Mouse (Mus musculus): ENCODE data around the gene Tsc22d1.

Tsc22d1 gene

GRCm38 (mm10) chr14:76414862-76415780 is at the start of gene Tsc22d1:
Gene Tsc22d1, plus strand, starts transcription at chr14:76414961.
- peak; percentile 46 for DNase-seq (ENCODE audit: low read depth)

- DNase-seq (ENCODE audit: low read depth), result peak; percentile 75
These were observed 41.1 kb upstream of the Tsc22d1 start for GRCm38 (mm10) chr14:76373638-76374037.

DNA sequence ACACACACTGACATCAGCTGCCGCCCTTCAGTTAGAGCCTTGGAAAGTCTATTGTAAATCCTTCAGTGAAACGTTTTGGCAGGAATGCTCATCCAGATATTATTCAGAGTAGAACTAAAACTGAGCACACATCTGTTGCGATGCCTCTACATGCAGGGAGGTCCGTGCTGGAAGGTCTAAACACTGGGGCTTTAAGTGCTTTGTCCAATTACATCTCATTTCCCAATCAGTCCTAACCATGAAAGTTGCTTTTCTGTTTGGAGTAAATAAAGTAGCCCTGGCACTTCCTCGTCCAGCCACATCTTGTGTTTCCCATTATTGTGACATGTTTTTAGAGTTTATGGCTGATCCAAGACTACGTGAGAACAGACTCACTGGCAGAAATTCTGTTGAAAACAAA is 40.2 kb upstream of the Tsc22d1 start:
- DNase-seq (ENCODE audit: low read depth), result peak; percentile 6

GRCm38 (mm10) chr14:76376561-76376960 is 38.2 kb upstream of the Tsc22d1 start:
- DNase-seq (ENCODE audit: low read depth), result no peak

DNA sequence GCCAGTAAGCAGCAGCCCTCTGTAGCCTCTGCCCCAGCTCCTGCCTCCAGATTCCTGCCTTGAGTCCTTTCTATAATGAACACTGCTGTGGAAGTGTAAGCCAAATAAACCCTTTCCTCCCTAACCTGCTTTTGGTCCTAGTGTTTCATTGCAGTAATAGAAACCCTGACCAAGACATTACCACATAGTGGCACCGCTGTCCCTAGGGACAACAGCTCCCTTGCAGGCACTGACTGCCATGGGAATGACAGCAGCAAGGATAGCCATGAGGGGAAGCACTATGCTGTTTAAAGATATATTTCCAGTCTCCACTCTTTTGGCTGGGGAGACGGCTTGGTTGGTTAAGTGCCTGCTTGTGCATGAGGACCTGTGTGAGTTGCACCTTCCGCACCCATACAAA is 35.4 kb upstream of the Tsc22d1 start:
- DNase-seq (ENCODE audit: low read depth), result no peak

GRCm38 (mm10) chr14:76388025-76388424 is 26.7 kb upstream of the Tsc22d1 start:
- no peak for DNase-seq (ENCODE audit: low read depth)

GRCm38 (mm10) chr14:76398251-76398650 is 16.5 kb upstream of the Tsc22d1 start:
- peak; percentile 60 for DNase-seq (ENCODE audit: low read depth)

- DNase-seq (ENCODE audit: low read depth), result no peak
These were observed 12.2 kb upstream of the Tsc22d1 start for GRCm38 (mm10) chr14:76402574-76402973.

DNA sequence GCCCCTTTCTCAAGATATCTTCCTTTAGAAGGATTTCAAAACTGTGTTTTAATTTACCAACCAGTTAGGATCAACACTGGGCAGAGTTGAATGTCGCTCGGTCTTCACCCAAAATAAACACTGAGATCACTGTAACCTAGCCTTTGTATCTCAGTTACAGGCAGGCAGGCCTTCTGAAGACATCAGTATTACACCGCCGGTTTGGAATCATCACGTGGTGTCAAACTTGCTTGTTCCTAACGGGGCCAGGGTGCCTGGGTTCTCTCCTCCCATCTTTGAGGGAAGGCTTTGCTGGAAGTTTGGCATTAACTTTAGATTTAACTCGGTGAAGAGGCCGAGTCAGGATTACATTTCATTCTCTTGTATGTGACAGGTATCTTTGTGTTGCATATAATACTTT is 5.7 kb upstream of the Tsc22d1 start:
- no peak for DNase-seq (ENCODE audit: low read depth)

GRCm38 (mm10) chr14:76413773-76414121 is 1.0 kb upstream of the Tsc22d1 start:
- peak; percentile 56 for DNase-seq (ENCODE audit: low read depth)

GRCm38 (mm10) chr14:76414122-76414861 is 469 bp upstream of the Tsc22d1 start:
- DNase-seq (ENCODE audit: low read depth), result peak; percentile 98

DNA sequence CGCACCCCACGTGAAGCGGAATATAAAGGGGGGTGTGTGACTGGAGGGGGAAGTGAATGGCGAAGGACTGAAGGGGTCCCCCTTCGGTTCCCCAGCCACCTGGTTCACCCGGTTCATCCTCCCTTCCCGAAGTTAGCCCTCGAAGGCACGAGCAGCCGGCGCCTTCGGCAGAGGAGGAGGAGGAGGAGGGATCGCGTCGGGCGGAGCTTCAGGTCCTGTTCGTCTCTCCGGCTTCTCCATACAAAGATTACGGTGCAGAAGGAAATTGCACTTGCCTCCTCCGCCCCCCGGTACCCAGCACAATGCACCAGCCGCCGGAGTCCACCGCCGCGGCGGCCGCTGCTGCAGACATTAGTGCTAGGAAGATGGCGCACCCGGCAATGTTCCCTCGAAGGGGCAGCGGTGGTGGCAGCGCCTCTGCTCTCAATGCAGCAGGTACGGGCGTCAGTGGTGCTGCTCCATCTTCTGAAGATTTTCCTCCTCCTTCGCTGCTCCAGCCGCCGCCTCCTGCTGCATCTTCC is 1.1 kb downstream of the Tsc22d1 start:
- peak; percentile 53 for DNase-seq (ENCODE audit: low read depth)

DNA sequence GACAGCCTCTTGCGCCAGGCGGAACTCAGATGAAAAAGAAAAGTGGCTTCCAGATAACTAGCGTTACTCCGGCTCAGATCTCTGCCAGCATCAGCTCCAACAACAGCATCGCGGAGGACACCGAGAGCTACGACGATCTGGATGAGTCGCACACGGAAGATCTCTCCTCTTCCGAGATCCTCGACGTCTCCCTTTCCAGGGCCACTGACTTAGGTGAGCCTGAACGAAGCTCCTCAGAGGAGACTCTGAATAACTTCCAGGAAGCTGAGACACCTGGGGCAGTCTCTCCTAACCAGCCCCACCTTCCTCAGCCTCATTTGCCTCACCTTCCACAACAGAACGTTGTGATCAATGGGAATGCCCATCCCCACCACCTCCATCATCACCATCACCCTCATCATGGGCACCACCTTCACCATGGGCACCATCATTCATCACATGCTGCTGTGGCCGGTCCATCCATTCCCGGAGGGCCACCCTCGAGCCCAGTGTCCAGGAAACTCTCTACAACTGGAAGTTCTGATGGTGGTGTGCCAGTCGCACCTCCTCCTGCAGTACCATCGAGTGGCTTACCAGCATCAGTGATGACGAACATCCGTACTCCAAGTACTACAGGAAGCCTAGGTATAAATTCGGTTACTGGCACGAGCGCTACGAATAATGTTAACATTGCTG is 1.7 kb downstream of the Tsc22d1 start:
- no peak for DNase-seq (ENCODE audit: low read depth)

DNA sequence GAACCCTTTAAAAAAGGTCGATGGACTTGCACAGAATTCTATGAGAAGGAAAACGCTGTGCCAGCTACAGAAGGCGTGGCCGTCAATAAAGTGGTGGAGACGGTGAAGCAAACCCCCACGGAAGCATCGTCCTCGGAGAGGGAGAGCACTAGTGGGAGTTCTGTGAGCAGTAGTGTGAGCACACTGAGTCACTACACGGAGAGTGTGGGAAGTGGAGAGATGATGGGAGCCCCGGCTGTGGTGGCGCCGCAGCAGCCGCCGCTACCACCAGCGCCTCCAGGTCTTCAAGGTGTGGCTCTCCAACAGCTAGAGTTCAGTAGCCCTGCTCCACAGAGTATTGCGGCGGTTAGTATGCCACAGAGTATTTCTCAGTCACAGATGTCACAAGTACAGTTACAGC is 2.6 kb downstream of the Tsc22d1 start:
- DNase-seq (ENCODE audit: low read depth), result no peak

DNA sequence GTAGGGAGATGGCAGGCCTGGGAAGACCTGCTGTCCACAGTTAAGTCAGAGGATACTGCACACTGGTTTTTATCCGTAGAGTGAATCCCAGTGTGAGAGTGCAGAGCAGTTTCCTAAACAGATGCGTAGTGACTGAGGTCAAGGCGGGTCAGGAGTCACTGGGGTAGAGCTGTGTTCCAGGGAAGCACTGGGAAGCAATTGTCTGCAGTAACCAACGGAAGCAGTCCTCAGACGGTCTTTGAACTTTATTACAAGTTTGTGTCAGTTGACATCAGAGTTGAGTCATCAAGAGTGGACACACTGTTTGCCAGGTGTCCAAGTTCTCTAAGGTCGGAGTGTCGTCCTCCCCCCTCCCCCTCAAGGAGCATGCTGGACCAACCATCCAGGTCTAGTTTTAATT is 6.0 kb downstream of the Tsc22d1 start:
- no peak for DNase-seq (ENCODE audit: low read depth)

- no peak for DNase-seq (ENCODE audit: low read depth)
These were observed 6.4 kb downstream of the Tsc22d1 start for GRCm38 (mm10) chr14:76421162-76421561.

GRCm38 (mm10) chr14:76425422-76425821 is 10.7 kb downstream of the Tsc22d1 start:
- no peak for DNase-seq (ENCODE audit: low read depth)

GRCm38 (mm10) chr14:76425986-76426530 is 11.3 kb downstream of the Tsc22d1 start:
- no peak for DNase-seq (ENCODE audit: low read depth)

DNA sequence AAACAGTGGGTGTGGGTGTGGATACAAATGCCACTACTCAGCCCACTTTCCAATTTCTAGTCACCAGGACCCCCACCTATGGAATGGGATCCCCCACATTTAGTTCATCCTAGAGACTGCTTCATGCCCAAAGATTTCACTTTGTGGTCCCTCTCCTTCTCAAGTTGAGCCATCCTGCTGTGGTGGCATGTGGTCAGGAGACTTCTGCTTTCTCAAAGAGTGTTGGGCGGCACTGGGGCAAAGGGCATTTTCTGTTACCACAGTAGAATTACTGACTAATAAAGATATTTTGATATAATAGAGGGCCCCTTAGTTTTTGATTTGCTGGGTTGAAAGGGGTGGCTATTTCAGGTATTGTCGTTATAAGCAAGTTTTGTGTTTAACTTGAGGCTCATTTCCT is 14.1 kb downstream of the Tsc22d1 start:
- no peak for DNase-seq (ENCODE audit: low read depth)

GRCm38 (mm10) chr14:76431918-76432317 is 17.2 kb downstream of the Tsc22d1 start:
- no peak for DNase-seq (ENCODE audit: low read depth)

DNA sequence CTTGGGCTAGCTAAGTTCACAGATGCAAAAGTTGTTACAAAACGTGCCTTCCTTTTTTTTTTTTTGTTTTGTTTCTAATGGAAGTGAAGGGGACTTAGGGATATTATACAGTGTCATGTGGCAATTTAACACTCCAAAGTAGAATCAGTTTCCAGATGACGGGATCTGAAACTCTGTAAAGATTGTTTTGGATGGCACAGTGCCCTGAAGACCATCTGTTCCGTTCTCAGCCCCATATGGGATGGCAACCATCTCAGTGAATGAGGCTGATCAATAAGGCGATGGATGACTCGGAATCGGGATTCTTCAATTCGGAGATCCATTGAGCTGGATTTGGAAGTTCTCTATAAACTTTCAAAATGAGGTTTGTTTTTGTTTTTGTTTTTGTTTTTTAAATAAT is 17.6 kb downstream of the Tsc22d1 start:
- no peak for DNase-seq (ENCODE audit: low read depth)

GRCm38 (mm10) chr14:76432816-76433215 is 18.1 kb downstream of the Tsc22d1 start:
- no peak for DNase-seq (ENCODE audit: low read depth)
